Mouse (Mus musculus) inflammation-experienced regulatory T-cells (primary cell): Measurements from ENCODE around the gene Rps6ka5. TPM values are rescaled to one million over a fixed set of nuclear protein-coding genes. Genes with fewer than 3 reads are reported as not detected.

ENCODE experiments used
- polyA plus RNA-seq, 2 experiments: library from polyadenylated mRNA; unstranded; fragments of 100-300 nt; shearing (Covaris generic); gene quantifications; one replicate each; pipeline ENCODE4 v1.2.1; 2017

Gene Rps6ka5
- polyA plus RNA-seq: 10 to 100 TPM; 10.1 to 23.7 TPM

DNA sequence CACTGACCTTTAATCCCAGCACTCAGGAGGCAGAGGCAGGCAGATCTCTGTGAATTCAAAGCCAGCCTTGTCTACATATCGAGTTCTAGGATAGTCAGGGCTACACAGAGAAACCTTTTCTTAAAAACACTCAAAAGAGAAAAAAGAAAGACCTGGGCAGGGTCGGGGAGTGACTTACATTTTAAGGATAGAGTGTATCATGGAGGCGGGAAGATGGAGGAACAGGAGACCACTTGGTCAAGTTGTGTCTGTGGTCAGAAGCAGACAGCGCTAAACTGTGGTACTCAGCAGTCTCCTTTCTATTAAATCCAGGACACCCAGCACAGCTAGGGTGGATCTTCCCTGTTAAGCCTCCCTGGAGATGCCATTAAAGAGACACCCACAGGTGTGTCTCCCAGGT, at the start of gene Rps6ka5:
Gene Rps6ka5, minus strand, starts transcription at position 333 of the 400 bp plus-strand sequence.

DNA sequence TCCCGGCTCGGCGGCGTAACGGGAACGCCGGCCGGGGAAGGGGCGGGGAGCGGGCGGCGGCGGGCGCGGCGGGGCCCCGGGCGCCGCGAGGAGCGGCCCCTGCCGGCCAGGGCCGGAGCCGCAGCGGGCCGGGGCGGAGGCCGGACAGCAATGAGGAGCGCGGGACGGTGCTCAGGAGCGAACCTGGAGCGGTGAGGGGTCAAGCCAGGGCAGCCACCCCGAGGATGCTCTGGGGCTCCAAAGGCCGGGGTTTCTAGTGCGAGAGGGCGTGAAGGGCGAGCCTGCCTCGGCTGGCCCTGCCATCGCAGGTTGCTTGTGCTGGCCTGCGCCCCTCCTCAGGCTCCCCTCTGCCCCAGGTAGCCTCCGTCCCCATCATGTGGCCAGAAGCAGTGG, 206.0 kb downstream of the Rps6ka5 start, which contains the start of gene Ttc7b:
Gene Ttc7b, minus strand, starts transcription at position 33 of the 393 bp plus-strand sequence.

Other genes with a start within 250 kb of the Rps6ka5 start
- 10 to 100 TPM in 1 of 2 experiments, 1 to 10 TPM in 1; 9.0 to 27.2 TPM for gene Ttc7b, start 206.2 kb downstream of the Rps6ka5 start, polyA plus RNA-seq
- gene Dglucy, start 52.1 kb upstream of the Rps6ka5 start, polyA plus RNA-seq: 10 to 100 TPM in 1 of 2 experiments, 1 to 10 TPM in 1; 9.8 to 12.3 TPM
- gene Gpr68, start 181.2 kb upstream of the Rps6ka5 start, polyA plus RNA-seq: 100 to 1,000 TPM in 1 of 2 experiments, 10 to 100 TPM in 1; 93.3 to 138 TPM